Mouse (Mus musculus): ENCODE data around the gene Setd5. TPM values are rescaled to one million over a fixed set of nuclear protein-coding genes. Genes with fewer than 3 reads are reported as not detected.

The Setd5 gene
- 46.4 and 50.3 TPM in 2 replicates for polyA plus RNA-seq (2015; fragmentation: Nextera tagmentation; extraction: Ambion mirVana)

DNA sequence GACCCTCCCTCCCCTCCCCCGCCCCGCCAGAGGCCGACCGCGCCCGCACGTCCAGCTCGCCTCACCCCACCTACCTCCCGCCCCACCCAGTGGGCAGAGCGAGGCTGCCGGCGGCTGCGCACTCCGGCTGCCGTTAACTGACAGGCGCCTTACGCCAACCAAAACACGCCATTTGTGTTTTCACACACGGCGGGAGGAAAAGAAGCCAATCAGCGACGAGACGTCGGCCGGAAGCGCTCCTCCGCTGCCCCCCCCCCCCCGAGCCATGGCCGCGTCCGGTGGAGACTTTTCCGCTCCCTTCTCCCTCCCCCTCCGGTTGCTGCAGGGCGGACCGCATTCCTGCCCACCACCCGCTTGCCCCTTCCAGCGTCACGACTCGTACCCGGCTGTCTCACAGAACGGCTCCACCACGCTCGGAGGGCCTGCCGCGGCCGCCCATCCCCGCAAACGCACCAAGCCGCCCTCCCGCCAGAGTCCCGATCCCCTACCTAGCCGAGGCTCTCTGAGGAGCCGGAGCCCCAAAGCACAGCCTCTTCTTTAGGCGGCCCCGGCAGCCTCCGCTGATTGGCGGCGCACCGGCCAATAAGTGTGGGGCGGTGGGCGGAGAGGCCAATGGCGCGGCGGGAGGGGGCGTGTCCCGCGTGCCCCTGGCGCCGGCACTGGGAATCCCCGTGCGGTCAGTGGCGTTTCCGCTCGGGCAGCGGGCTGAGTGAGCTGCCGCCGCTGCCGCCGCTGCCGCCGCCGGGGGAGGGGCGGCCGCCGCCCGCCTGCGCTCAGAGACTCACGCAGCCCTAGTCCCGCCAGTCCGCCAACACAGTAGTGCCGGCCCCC lies at the start of gene Setd5:
TSS of gene Setd5 (plus strand) at position 680 of the 831 bp plus-strand sequence.
- WGBS = under 1% methylated on average over 43 of the region's 91 CpGs
- H3K9ac ChIP-seq (ENCODE audit: low read depth, low read length) = peak within 1 kb of the TSS; percentile 94

DNA sequence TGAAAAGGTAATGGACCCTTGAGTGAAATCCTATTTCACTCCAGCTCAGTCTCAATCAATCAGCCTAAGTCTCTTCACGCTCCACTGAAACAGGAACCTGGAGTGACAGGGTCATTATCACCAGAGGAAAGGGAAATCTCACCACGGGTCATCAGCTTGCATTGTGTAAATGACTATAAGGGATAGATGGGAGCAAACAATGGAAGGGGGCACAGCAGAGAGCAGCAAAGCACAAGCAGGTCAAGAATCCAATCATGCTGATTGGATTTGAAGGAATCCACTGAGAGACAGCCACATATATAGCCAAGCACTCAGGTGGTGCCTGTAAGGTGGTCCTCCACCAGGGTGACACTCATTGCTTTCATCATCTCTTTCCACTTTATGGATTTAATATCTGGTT lies 49.7 kb upstream of the Setd5 start:
- Histone ChIP-seq H3K36me3 (ENCODE audit: insufficient read depth, low read length) (no peaks in the 10 kb centered on the region), H3K4me2 (ENCODE audit: low read length) (no peak overlapping the region), H3K27me3 (ENCODE audit: insufficient read depth, low read length) (no peaks in the 10 kb centered on the region), H3K9ac (ENCODE audit: low read depth, low read length) (no peak overlapping the region), H3K27ac (no peak overlapping the region), H3K9me3 (replicated peaks; ENCODE audit: low read length) (no peaks in the 10 kb centered on the region), H3K4me3 (replicated peaks; ENCODE audit: low read depth, low read length) (no peak overlapping the region), H3K4me1 (replicated peaks; ENCODE audit: insufficient read depth, low read length) (no peaks in the 10 kb centered on the region)
- TF ChIP-seq CTCF (IDR thresholded peaks at IDR 0.05; ENCODE audit: low read depth) = no peak
- DNase-seq (ENCODE audit: low spot score) (no peak), ATAC-seq (replicated peaks; ENCODE audit: low FRiP score, low read depth) (no peak)
- 15% methylated on average over 2 of the region's 2 CpGs for WGBS

More for the DNA sequence above, at the start of gene Setd5:
- Histone ChIP-seq H3K27me3 (ENCODE audit: insufficient read depth, low read length) (no peaks in the 10 kb centered on the region), H3K27ac (peak within 1 kb of the TSS; percentile 99), H3K36me3 (ENCODE audit: insufficient read depth, low read length) (no peaks in the 10 kb centered on the region), H3K4me3 (replicated peaks; ENCODE audit: low read depth, low read length) (peak within 1 kb of the TSS; percentile 78), H3K4me2 (ENCODE audit: low read length) (peak within 1 kb of the TSS; percentile 79), H3K4me1 (replicated peaks; ENCODE audit: insufficient read depth, low read length) (peaks cover 9% of the 10 kb centered on the region), H3K9me3 (replicated peaks; ENCODE audit: low read length) (no peaks in the 10 kb centered on the region)
- ATAC-seq (replicated peaks; ENCODE audit: low FRiP score, low read depth) (peak; percentile 91), DNase-seq (ENCODE audit: low spot score) (peak; percentile 98)
- 0 out of 2 replicates have a peak, but pooled peaks have one; percentile 0 for TF ChIP-seq CTCF (IDR thresholded peaks at IDR 0.05; ENCODE audit: low read depth)

DNA sequence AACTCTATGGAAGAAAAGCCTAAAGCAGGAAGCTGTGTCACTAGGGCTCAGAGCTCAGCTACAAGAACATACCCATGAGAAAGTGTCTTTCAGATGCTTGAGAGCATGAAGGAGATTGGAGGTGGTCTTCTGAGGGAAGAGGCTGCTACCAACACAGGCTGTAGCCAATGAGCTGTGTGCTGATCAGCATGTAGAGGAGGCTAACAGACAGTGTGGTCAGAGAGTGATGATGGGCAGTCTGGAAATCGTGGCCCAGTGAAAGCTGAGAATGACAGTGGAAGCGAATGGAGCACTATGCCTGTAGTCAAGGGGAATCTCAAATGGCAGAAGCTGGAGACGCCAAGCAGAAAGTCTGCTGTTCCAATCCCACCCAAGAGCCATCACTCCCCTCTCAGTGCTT lies 48.2 kb upstream of the Setd5 start:
- WGBS = 64% methylated on average over 3 of the region's 3 CpGs
- no peaks in the 10 kb centered on the region for H3K4me1 ChIP-seq (replicated peaks; ENCODE audit: insufficient read depth, low read length)
- H3K36me3 ChIP-seq (ENCODE audit: insufficient read depth, low read length) = no peaks in the 10 kb centered on the region
- no peak for TF ChIP-seq CTCF (IDR thresholded peaks at IDR 0.05; ENCODE audit: low read depth)
- no peak for DNase-seq (ENCODE audit: low spot score)
- ATAC-seq (replicated peaks; ENCODE audit: low FRiP score, low read depth) = no peak
- H3K4me3 ChIP-seq (replicated peaks; ENCODE audit: low read depth, low read length) = no peak overlapping the region
- no peak overlapping the region for H3K4me2 ChIP-seq (ENCODE audit: low read length)
- no peaks in the 10 kb centered on the region for H3K27me3 ChIP-seq (ENCODE audit: insufficient read depth, low read length)
- no peak overlapping the region for H3K27ac ChIP-seq
- H3K9ac ChIP-seq (ENCODE audit: low read depth, low read length) = no peak overlapping the region
- no peaks in the 10 kb centered on the region for H3K9me3 ChIP-seq (replicated peaks; ENCODE audit: low read length)

DNA sequence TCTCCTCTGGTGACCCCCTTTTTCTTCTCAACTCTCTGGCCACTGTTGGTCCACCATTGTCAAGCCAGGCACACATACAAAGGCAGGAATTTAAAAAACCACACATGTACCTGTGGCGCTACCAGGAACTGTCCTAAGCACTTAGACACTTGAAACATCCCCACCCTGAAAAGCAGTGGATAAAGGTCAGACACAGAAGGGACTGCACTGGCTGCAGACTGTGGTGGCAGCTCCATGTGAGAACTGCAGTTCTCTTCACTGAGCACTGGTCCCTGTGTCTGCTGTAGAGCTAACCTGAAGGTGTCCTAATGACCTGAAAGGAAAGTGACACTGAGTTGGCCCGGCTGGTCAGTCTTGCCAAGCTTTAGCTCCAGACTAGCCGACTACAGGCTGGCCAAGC lies 46.6 kb upstream of the Setd5 start:
- no peak for ATAC-seq (replicated peaks; ENCODE audit: low FRiP score, low read depth)
- Histone ChIP-seq H3K27me3 (ENCODE audit: insufficient read depth, low read length) (no peaks in the 10 kb centered on the region), H3K4me2 (ENCODE audit: low read length) (no peak overlapping the region), H3K4me3 (replicated peaks; ENCODE audit: low read depth, low read length) (no peak overlapping the region), H3K36me3 (ENCODE audit: insufficient read depth, low read length) (no peaks in the 10 kb centered on the region), H3K9me3 (replicated peaks; ENCODE audit: low read length) (no peaks in the 10 kb centered on the region), H3K27ac (no peak overlapping the region), H3K9ac (ENCODE audit: low read depth, low read length) (no peak overlapping the region), H3K4me1 (replicated peaks; ENCODE audit: insufficient read depth, low read length) (no peaks in the 10 kb centered on the region)
- TF ChIP-seq CTCF (IDR thresholded peaks at IDR 0.05; ENCODE audit: low read depth) = no peak
- 65% methylated on average over 3 of the region's 3 CpGs for WGBS
- DNase-seq (ENCODE audit: low spot score) = no peak

DNA sequence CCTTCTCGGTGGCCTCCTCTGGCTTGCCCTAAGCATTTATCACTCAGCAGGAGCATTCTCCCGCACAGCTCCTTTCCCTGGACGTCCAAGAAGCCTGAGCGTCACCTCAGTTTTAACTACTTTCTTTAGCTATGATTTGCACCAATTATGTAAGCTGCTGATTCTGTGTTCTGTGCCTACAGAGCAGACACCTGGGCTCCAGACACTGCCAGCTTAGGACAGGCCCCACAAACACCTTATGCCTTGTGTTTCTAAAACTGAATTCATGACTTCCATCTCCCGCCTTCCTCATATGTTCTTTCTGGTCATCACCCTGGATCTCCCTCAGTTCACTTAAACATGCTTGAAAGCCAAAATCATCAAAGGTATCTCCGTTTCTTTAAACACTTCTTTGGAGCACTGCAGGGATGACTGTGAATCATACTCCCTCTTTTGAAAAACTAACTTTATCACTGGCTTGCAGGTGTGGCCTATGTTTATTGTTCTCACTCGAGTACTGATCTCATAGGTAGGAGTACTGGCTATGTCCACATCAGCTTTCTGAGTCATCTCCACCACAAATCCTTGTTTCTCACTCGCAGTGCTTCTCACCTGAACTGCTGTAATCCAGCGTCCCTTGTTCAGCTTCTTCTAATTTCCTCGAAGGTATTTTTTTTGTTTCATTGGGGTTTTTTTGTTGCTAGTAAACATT lies 46.0 kb upstream of the Setd5 start:
- no peaks in the 10 kb centered on the region for H3K4me1 ChIP-seq (replicated peaks; ENCODE audit: insufficient read depth, low read length)
- ATAC-seq (replicated peaks; ENCODE audit: low FRiP score, low read depth) (no peak), DNase-seq (ENCODE audit: low spot score) (no peak)
- no peak overlapping the region for H3K4me3 ChIP-seq (replicated peaks; ENCODE audit: low read depth, low read length)
- H3K36me3 ChIP-seq (ENCODE audit: insufficient read depth, low read length) = no peaks in the 10 kb centered on the region
- no peaks in the 10 kb centered on the region for H3K27me3 ChIP-seq (ENCODE audit: insufficient read depth, low read length)
- no peak overlapping the region for H3K27ac ChIP-seq
- H3K9me3 ChIP-seq (replicated peaks; ENCODE audit: low read length) = no peaks in the 10 kb centered on the region
- WGBS = 68% methylated on average over 10 of the region's 10 CpGs
- no peak for TF ChIP-seq CTCF (IDR thresholded peaks at IDR 0.05; ENCODE audit: low read depth)
- no peak overlapping the region for H3K4me2 ChIP-seq (ENCODE audit: low read length)
- no peak overlapping the region for H3K9ac ChIP-seq (ENCODE audit: low read depth, low read length)

DNA sequence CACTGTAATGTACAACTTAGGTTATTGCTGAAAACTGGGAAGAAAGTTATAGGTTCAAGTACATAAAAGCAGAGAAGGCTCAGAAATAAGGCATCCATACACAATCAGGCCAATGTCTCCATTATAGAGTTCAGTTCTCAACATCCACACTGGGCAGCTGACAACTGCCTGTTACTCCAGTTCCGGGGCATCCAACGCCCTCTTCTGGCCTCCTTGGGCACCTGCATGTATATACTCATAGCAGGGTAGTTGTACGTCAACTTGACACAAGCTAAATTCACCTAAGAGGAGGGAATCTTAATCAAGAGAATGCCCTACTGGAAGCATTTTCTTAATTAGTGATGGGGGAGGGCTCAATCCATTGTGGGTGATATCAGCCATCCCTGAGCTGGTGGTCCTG lies 45.0 kb upstream of the Setd5 start:
- Histone ChIP-seq H3K27me3 (ENCODE audit: insufficient read depth, low read length) (no peaks in the 10 kb centered on the region), H3K4me2 (ENCODE audit: low read length) (no peak overlapping the region), H3K4me1 (replicated peaks; ENCODE audit: insufficient read depth, low read length) (no peaks in the 10 kb centered on the region), H3K9ac (ENCODE audit: low read depth, low read length) (no peak overlapping the region), H3K9me3 (replicated peaks; ENCODE audit: low read length) (no peaks in the 10 kb centered on the region), H3K4me3 (replicated peaks; ENCODE audit: low read depth, low read length) (no peak overlapping the region), H3K36me3 (ENCODE audit: insufficient read depth, low read length) (no peaks in the 10 kb centered on the region), H3K27ac (no peak overlapping the region)
- ATAC-seq (replicated peaks; ENCODE audit: low FRiP score, low read depth) = no peak
- WGBS = 65% methylated on average over 3 of the region's 3 CpGs
- no peak for DNase-seq (ENCODE audit: low spot score)
- TF ChIP-seq CTCF (IDR thresholded peaks at IDR 0.05; ENCODE audit: low read depth) = peak; percentile 20; the same call in 1 of the 2 replicates

All from kidney, postnatal 0 days (tissue).